Mouse (Mus musculus): ENCODE data around the gene Prrt3. TPM values are rescaled to one million over a fixed set of nuclear protein-coding genes. Genes with fewer than 3 reads are reported as not detected.

Gene Prrt3
- polyA plus RNA-seq, 1 experiment from 2014 or later, result 0.42 TPM

- WGBS, result 37% methylated on average over 28 of the region's 28 CpGs
- H3K27ac ChIP-seq (ENCODE audit: low read length), result no peak overlapping the region
- peak; percentile 17; the same call in 1 of the 2 replicates for ATAC-seq
- H3K4me1 ChIP-seq (ENCODE audit: control insufficient read depth, insufficient read depth, low read length), result peaks cover 11% of the 10 kb centered on the region
- H3K4me2 ChIP-seq (ENCODE audit: low read depth, low read length), result peak overlapping the region; percentile 87
- no peaks in the 10 kb centered on the region for H3K9me3 ChIP-seq (ENCODE audit: control insufficient read depth, low read length)
- no peaks in the 10 kb centered on the region for H3K36me3 ChIP-seq (ENCODE audit: control insufficient read depth, insufficient read depth, low read length)
- H3K4me3 ChIP-seq (ENCODE audit: low read length), result peak overlapping the region; percentile 54
- peak overlapping the region; percentile 72 for H3K9ac ChIP-seq (ENCODE audit: low read depth, low read length)
- peaks cover 8% of the 10 kb centered on the region for H3K27me3 ChIP-seq (replicated peaks; ENCODE audit: control insufficient read depth, insufficient read depth, low read length)
Measured at GRCm38 (mm10) chr6:113495071-113495675, 6.6 kb downstream of the Prrt3 start.

- Histone ChIP-seq H3K9me3 (ENCODE audit: control insufficient read depth, low read length) (no peaks in the 10 kb centered on the region), H3K27me3 (replicated peaks; ENCODE audit: control insufficient read depth, insufficient read depth, low read length) (peaks cover 8% of the 10 kb centered on the region), H3K9ac (ENCODE audit: low read depth, low read length) (peak overlapping the region; percentile 72), H3K4me3 (ENCODE audit: low read length) (peak overlapping the region; percentile 54), H3K4me1 (ENCODE audit: control insufficient read depth, insufficient read depth, low read length) (peaks cover 11% of the 10 kb centered on the region), H3K27ac (ENCODE audit: low read length) (no peak overlapping the region), H3K36me3 (ENCODE audit: control insufficient read depth, insufficient read depth, low read length) (no peaks in the 10 kb centered on the region), H3K4me2 (ENCODE audit: low read depth, low read length) (peak overlapping the region; percentile 87)
- ATAC-seq, result peak; percentile 88
- WGBS, result under 1% methylated on average over 54 of the region's 54 CpGs
Measured at GRCm38 (mm10) chr6:113494258-113494788, 7.4 kb downstream of the Prrt3 start.

GRCm38 (mm10) chr6:113492101-113492864 is 9.4 kb downstream of the Prrt3 start:
- H3K9me3 ChIP-seq (ENCODE audit: control insufficient read depth, low read length), result no peaks in the 10 kb centered on the region
- no peak for ATAC-seq
- no peak overlapping the region for H3K9ac ChIP-seq (ENCODE audit: low read depth, low read length)
- H3K4me3 ChIP-seq (ENCODE audit: low read length), result no peak overlapping the region
- no peaks in the 10 kb centered on the region; the same call in 1 of the 2 replicates for H3K36me3 ChIP-seq (ENCODE audit: control insufficient read depth, insufficient read depth, low read length)
- no peak overlapping the region for H3K4me2 ChIP-seq (ENCODE audit: low read depth, low read length)
- H3K27ac ChIP-seq (ENCODE audit: low read length), result no peak overlapping the region
- 73% methylated on average over 24 of the region's 24 CpGs for WGBS
- peaks cover 8% of the 10 kb centered on the region for H3K27me3 ChIP-seq (replicated peaks; ENCODE audit: control insufficient read depth, insufficient read depth, low read length)
- H3K4me1 ChIP-seq (ENCODE audit: control insufficient read depth, insufficient read depth, low read length), result peaks cover 14% of the 10 kb centered on the region

- Histone ChIP-seq H3K27me3 (replicated peaks; ENCODE audit: control insufficient read depth, insufficient read depth, low read length) (no peaks in the 10 kb centered on the region; the same call in 1 of the 2 replicates), H3K9ac (ENCODE audit: low read depth, low read length) (no peak overlapping the region)
Measured at GRCm38 (mm10) chr6:113489410-113489809, 12.3 kb downstream of the Prrt3 start.

GRCm38 (mm10) chr6:113487125-113487576 is 14.6 kb downstream of the Prrt3 start:
- Histone ChIP-seq H3K4me1 (ENCODE audit: control insufficient read depth, insufficient read depth, low read length) (peaks cover 10% of the 10 kb centered on the region), H3K4me3 (ENCODE audit: low read length) (no peak overlapping the region), H3K36me3 (ENCODE audit: control insufficient read depth, insufficient read depth, low read length) (no peaks in the 10 kb centered on the region; the same call in 1 of the 2 replicates), H3K4me2 (ENCODE audit: low read depth, low read length) (no peak overlapping the region), H3K27me3 (replicated peaks; ENCODE audit: control insufficient read depth, insufficient read depth, low read length) (no peaks in the 10 kb centered on the region), H3K9ac (ENCODE audit: low read depth, low read length) (no peak overlapping the region), H3K9me3 (ENCODE audit: control insufficient read depth, low read length) (no peaks in the 10 kb centered on the region), H3K27ac (ENCODE audit: low read length) (no peak overlapping the region)
- ATAC-seq, result no peak
- 47% methylated on average over 7 of the region's 7 CpGs for whole genome bisulfite sequencing

More at GRCm38 (mm10) chr6:113489410-113489809, 12.3 kb downstream of the Prrt3 start:
- Histone ChIP-seq H3K4me3 (ENCODE audit: low read length) (no peak overlapping the region), H3K27ac (ENCODE audit: low read length) (no peak overlapping the region), H3K4me1 (ENCODE audit: control insufficient read depth, insufficient read depth, low read length) (peaks cover 11% of the 10 kb centered on the region), H3K36me3 (ENCODE audit: control insufficient read depth, insufficient read depth, low read length) (no peaks in the 10 kb centered on the region; the same call in 1 of the 2 replicates), H3K4me2 (ENCODE audit: low read depth, low read length) (no peak overlapping the region), H3K9me3 (ENCODE audit: control insufficient read depth, low read length) (no peaks in the 10 kb centered on the region)
- 97% methylated on average over 14 of the region's 14 CpGs for WGBS
- no peak for ATAC-seq

- Histone ChIP-seq H3K36me3 (ENCODE audit: control insufficient read depth, insufficient read depth, low read length) (peaks cover 2% of the 10 kb centered on the region; the same call in 1 of the 2 replicates), H3K4me2 (ENCODE audit: low read depth, low read length) (peak overlapping the region; percentile 81), H3K9me3 (ENCODE audit: control insufficient read depth, low read length) (no peaks in the 10 kb centered on the region), H3K9ac (ENCODE audit: low read depth, low read length) (peak overlapping the region; percentile 77), H3K4me1 (ENCODE audit: control insufficient read depth, insufficient read depth, low read length) (peaks cover 16% of the 10 kb centered on the region), H3K27ac (ENCODE audit: low read length) (peak overlapping the region; percentile 76), H3K4me3 (ENCODE audit: low read length) (peak overlapping the region; percentile 57), H3K27me3 (replicated peaks; ENCODE audit: control insufficient read depth, insufficient read depth, low read length) (peaks cover 6% of the 10 kb centered on the region; the same call in 1 of the 2 replicates)
- peak; percentile 14 for ATAC-seq
- 6% methylated on average over 10 of the region's 10 CpGs for WGBS
Measured at GRCm38 (mm10) chr6:113483729-113484128, 18.0 kb downstream of the Prrt3 start.

- peak; percentile 97 for ATAC-seq
- Histone ChIP-seq H3K36me3 (ENCODE audit: control insufficient read depth, insufficient read depth, low read length) (peaks cover 2% of the 10 kb centered on the region; the same call in 1 of the 2 replicates), H3K4me3 (ENCODE audit: low read length) (peak within 1 kb of the TSS; percentile 57), H3K4me2 (ENCODE audit: low read depth, low read length) (peak within 1 kb of the TSS; percentile 81), H3K9me3 (ENCODE audit: control insufficient read depth, low read length) (no peaks in the 10 kb centered on the region), H3K27ac (ENCODE audit: low read length) (peak within 1 kb of the TSS; percentile 90), H3K4me1 (ENCODE audit: control insufficient read depth, insufficient read depth, low read length) (peaks cover 16% of the 10 kb centered on the region), H3K9ac (ENCODE audit: low read depth, low read length) (peak within 1 kb of the TSS; percentile 77), H3K27me3 (replicated peaks; ENCODE audit: control insufficient read depth, insufficient read depth, low read length) (peaks cover 6% of the 10 kb centered on the region; the same call in 1 of the 2 replicates)
- WGBS, result 0% methylated on average over 26 of the region's 26 CpGs
Measured at GRCm38 (mm10) chr6:113483100-113483615, 18.6 kb downstream of the Prrt3 start, which contains the start of gene Creld1. Creld1 (plus strand) TSS chr6:113483297.

- WGBS, result 3% methylated on average over 65 of the region's 65 CpGs
- Histone ChIP-seq H3K4me2 (ENCODE audit: low read depth, low read length) (peak overlapping the region; percentile 81), H3K9me3 (ENCODE audit: control insufficient read depth, low read length) (no peaks in the 10 kb centered on the region), H3K4me3 (ENCODE audit: low read length) (peak overlapping the region; percentile 57), H3K27ac (ENCODE audit: low read length) (peak overlapping the region; percentile 90), H3K27me3 (replicated peaks; ENCODE audit: control insufficient read depth, insufficient read depth, low read length) (peaks cover 6% of the 10 kb centered on the region; the same call in 1 of the 2 replicates), H3K36me3 (ENCODE audit: control insufficient read depth, insufficient read depth, low read length) (0 out of 2 replicates have a peak, but pooled peaks cover 2% of the 10 kb centered on the region), H3K4me1 (ENCODE audit: control insufficient read depth, insufficient read depth, low read length) (peaks cover 16% of the 10 kb centered on the region), H3K9ac (ENCODE audit: low read depth, low read length) (peak overlapping the region; percentile 77)
- peak; percentile 64 for ATAC-seq
Measured at GRCm38 (mm10) chr6:113482477-113483099, 19.1 kb downstream of the Prrt3 start.

Measured in intestine, embryonic 16.5 days (tissue).